Mouse (Mus musculus) liver, embryonic 16.5 days (tissue): ENCODE data around the gene Bcorl1. TPM values are rescaled to one million over a fixed set of nuclear protein-coding genes. Genes with fewer than 3 reads are reported as not detected.

Source experiments
- ATAC-seq: fragments of 200-750 bp; cut with Nextera tagmentation; 2 replicates; pipeline ENCODE4 v1.8.0; 2017; ENCODE audit warnings: low read depth, mild to moderate bottlenecking, moderate number of reproducible peaks, moderate library complexity
- H3K27ac ChIP-seq: fragments of 300-500 bp; sonication (generic); 2 replicates; pipeline ENCODE4 v1.5.1; 2014; ENCODE audit warnings: mild to moderate bottlenecking, low read length
- H3K27me3 ChIP-seq: fragments of 300-500 bp; sonication (generic); 2 replicates; pipeline ENCODE4 v1.6.1; 2014; ENCODE audit warnings: low read depth, low read length, mixed read lengths; ENCODE audit not compliant: control insufficient read depth, insufficient read depth
- H3K36me3 ChIP-seq: fragments of 300-500 bp; sonication (generic); 2 replicates; pipeline ENCODE4 v1.6.1; 2014; ENCODE audit warnings: mild to moderate bottlenecking; ENCODE audit not compliant: control insufficient read depth, insufficient read depth
- H3K4me1 ChIP-seq: fragments of 300-500 bp; sonication (generic); 2 replicates; pipeline ENCODE4 v1.6.1; 2014; ENCODE audit warnings: low read depth, low read length, mixed read lengths; ENCODE audit not compliant: control insufficient read depth
- H3K4me2 ChIP-seq: fragments of 300-500 bp; sonication (generic); 2 replicates; pipeline ENCODE4 v1.6.1; 2014; ENCODE audit warnings: low read depth, low read length, mixed read lengths
- H3K4me3 ChIP-seq: fragments of 300-500 bp; sonication (generic); 2 replicates; pipeline ENCODE4 v1.5.1; 2014; ENCODE audit warnings: low read depth, mild to moderate bottlenecking, low read length
- H3K9ac ChIP-seq: fragments of 300-500 bp; sonication (generic); 2 replicates; pipeline ENCODE4 v1.6.1; 2014; ENCODE audit warnings: low read depth, low read length
- H3K9me3 ChIP-seq: fragments of 300-500 bp; sonication (generic); replicated peaks from 2 replicates; pipeline ENCODE4 v1.6.1; 2016; ENCODE audit warnings: low read length; ENCODE audit not compliant: control insufficient read depth
- WGBS: fragments of 180-500 bp; shearing (Covaris S2); extraction: QIAGEN DNeasy Blood & Tissue Kit; methylation state at CpG from one replicate; pipeline ENCODE4 v1.1.7; 2014; ENCODE audit not compliant: insufficient replicate concordance; 5-methylcytosine and 5-hydroxymethylcytosine counted together
- polyA plus RNA-seq: library from polyadenylated mRNA; unstranded; fragments of >200 nt; fragmentation: Nextera tagmentation; extraction: Ambion mirVana; gene quantifications from 2 replicates; pipeline ENCODE4 v1.2.1, GENCODE M21; 2015

Gene Bcorl1
- 2.7 and 3.2 TPM in 2 replicates for polyA plus RNA-seq

DNA sequence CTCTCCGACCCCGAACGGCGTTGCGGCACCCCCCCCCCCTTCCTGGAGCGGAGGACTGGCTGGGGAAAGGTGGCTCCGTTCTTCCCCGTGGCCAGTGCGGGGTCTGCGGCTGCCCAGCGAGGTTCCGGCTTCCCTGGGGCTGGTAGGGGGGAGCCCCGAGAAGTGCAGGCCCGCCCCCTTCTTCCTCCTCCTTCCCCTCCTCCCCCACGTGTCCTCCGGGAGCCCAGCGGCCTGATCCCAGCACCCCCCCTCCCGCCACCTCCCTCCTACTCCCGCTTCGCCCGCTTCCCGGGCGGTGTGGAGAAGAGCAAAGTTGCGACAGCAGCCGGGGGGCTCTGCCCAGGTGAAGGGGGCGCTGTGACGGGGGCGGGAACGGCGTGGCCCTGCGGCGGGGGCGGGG lies at the start of gene Bcorl1:
Bcorl1 (plus strand) TSS at position 218 of the 400 bp plus-strand sequence.
- peaks cover 17% of the 10 kb centered on the region for H3K27me3 ChIP-seq
- H3K9ac ChIP-seq = peak within 1 kb of the TSS; percentile 63
- 0 out of 2 replicates have a peak, but pooled peaks have one; percentile 5 for ATAC-seq
- H3K36me3 ChIP-seq = no peaks in the 10 kb centered on the region
- 10% methylated on average over 12 of the region's 33 CpGs for WGBS
- peak within 1 kb of the TSS; percentile 50 for H3K27ac ChIP-seq
- H3K4me2 ChIP-seq = peak within 1 kb of the TSS; percentile 88
- peaks cover 12% of the 10 kb centered on the region for H3K4me1 ChIP-seq
- H3K4me3 ChIP-seq = peak within 1 kb of the TSS; percentile 75
- H3K9me3 ChIP-seq = no peaks in the 10 kb centered on the region

- no peaks in the 10 kb centered on the region for H3K36me3 ChIP-seq
- ATAC-seq = no peak
- H3K4me3 ChIP-seq = no peak overlapping the region
- H3K27ac ChIP-seq = no peak overlapping the region
- H3K27me3 ChIP-seq = no peaks in the 10 kb centered on the region; the same call in 1 of the 2 replicates
- no peak overlapping the region for H3K9ac ChIP-seq
- WGBS = 49% methylated on average over 3 of the region's 3 CpGs
- no peaks in the 10 kb centered on the region for H3K9me3 ChIP-seq
- no peak overlapping the region for H3K4me2 ChIP-seq
- H3K4me1 ChIP-seq = peaks cover 21% of the 10 kb centered on the region
These were observed 49.7 kb upstream of the Bcorl1 start for GRCm38 (mm10) chrX:48291413-48291812.

DNA sequence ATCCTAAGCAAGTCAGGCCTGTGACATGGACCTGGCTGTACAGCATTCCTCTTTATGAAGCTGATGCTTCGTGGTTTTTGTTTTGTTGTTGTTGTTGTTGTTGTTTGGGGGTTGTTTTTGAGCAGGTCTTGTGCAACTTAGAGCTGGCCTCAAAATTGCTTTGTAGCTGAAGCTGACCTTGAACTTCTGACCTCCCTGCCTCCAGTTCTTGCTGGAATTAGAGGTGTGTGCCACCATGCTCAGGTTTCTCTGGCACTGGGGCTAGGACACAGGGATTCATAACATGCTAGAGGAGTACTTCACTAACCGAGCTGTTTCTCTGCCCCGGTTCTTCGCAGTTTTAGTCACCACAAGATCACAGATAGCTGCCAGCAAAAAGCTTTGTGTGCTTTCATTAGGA lies 35.8 kb upstream of the Bcorl1 start:
- Histone ChIP-seq H3K27me3 (no peaks in the 10 kb centered on the region), H3K4me3 (no peak overlapping the region), H3K36me3 (no peaks in the 10 kb centered on the region), H3K4me1 (peaks cover 4% of the 10 kb centered on the region; the same call in 1 of the 2 replicates), H3K9me3 (no peaks in the 10 kb centered on the region), H3K27ac (no peak overlapping the region), H3K9ac (no peak overlapping the region), H3K4me2 (no peak overlapping the region)
- 72% methylated on average over 4 of the region's 4 CpGs for WGBS
- ATAC-seq = no peak

DNA sequence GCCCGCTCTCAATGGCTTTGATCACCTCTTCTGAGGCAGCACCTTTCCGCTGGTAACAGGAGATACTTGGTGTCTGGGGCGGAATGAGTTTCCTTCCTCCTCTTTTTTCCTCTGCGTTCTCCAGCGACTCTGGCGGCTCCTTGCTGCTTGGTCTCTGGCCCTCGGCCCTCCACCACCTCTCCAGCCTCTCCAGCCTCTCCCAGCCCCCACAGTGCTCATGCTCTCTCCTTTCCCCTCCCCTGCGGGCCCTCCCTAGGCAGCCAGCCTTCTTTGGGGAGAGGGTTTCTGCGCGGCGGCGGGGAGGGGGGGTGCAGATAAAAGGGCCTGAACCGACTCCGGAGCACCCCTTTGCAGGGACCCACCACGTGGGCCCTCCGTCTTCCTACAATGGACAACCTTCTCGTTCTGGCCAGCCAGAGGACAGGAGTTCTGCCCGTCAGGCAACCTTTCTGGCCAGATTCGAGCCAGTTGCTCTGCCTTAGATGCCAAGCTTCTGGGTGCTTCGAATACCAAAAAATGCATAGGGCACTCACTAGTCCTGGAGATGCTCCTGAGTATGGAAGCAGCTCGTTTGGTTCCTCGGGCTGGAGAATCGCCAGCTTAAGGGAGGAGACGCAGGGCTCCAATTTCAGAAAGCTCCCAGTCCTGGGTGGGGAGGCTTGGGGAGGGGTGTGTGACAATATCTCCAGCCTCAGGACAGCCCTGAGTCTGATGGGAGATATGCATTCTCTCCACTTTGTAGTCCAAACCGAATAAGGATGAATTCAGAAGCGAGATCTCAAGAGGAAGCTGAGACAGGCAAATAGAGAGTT lies 30.2 kb upstream of the Bcorl1 start:
- peak overlapping the region; percentile 59 for H3K9ac ChIP-seq
- peaks cover 35% of the 10 kb centered on the region for H3K4me1 ChIP-seq
- H3K4me3 ChIP-seq = peak overlapping the region; percentile 47
- peak; percentile 52 for ATAC-seq
- H3K36me3 ChIP-seq = no peaks in the 10 kb centered on the region
- H3K4me2 ChIP-seq = peak overlapping the region; percentile 69
- H3K27me3 ChIP-seq = no peaks in the 10 kb centered on the region
- no peaks in the 10 kb centered on the region for H3K9me3 ChIP-seq
- 22% methylated on average over 26 of the region's 26 CpGs for WGBS
- H3K27ac ChIP-seq = peak overlapping the region; percentile 73

DNA sequence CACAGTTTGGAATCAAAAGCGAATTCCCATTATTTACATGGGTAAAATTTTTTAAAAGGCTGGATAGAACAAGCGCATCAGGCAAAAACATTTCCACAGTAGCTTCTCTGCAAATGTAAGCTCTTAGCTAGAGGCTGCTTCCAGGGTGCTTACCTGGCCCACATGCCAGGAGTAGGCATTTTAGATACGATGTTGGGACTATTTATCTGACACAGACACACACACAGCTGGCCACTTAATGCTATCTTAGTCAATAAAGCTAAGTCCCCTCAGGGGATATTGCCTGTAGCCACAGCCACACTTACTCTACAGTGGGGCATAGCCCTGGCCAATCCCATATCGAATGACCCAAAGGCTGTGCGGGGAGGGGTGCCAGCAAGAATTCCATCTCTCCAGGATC lies 29.4 kb upstream of the Bcorl1 start:
- H3K9me3 ChIP-seq = no peaks in the 10 kb centered on the region
- peak overlapping the region; percentile 47 for H3K4me3 ChIP-seq
- peak overlapping the region; percentile 73 for H3K27ac ChIP-seq
- peak; percentile 56 for ATAC-seq
- H3K36me3 ChIP-seq = no peaks in the 10 kb centered on the region
- H3K9ac ChIP-seq = no peak overlapping the region
- no peaks in the 10 kb centered on the region for H3K27me3 ChIP-seq
- peaks cover 35% of the 10 kb centered on the region for H3K4me1 ChIP-seq
- peak overlapping the region; percentile 69 for H3K4me2 ChIP-seq
- 65% methylated on average over 5 of the region's 5 CpGs for WGBS

GRCm38 (mm10) chrX:48314530-48315079 lies 26.6 kb upstream of the Bcorl1 start:
- Histone ChIP-seq H3K27ac (peak overlapping the region; percentile 81), H3K9ac (peak overlapping the region; percentile 70), H3K36me3 (no peaks in the 10 kb centered on the region), H3K27me3 (no peaks in the 10 kb centered on the region), H3K4me2 (peak overlapping the region; percentile 66), H3K4me1 (peaks cover 57% of the 10 kb centered on the region), H3K9me3 (no peaks in the 10 kb centered on the region), H3K4me3 (peak overlapping the region; percentile 67)
- peak; percentile 88 for ATAC-seq
- 10% methylated on average over 33 of the region's 33 CpGs for whole genome bisulfite sequencing

DNA sequence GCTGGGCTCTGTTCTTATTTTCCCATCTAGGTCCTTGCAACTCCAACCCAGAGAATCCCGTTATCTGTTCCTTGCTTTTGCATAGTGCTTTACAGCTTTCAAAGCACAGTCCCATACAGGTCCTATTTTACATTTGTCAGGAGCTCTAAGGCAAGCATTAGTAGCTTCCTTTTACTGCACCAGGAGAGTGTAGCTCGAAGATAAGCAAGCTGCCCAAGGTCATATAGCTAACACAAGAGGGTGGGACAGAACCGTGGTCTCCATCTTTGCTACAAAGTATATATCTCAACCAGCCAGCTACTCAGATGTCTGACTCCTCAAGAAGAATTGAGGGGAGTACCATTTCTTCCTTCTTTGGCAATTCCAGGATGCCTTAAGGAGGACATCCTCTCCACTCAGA lies 23.7 kb upstream of the Bcorl1 start:
- peak; percentile 26; the same call in 1 of the 2 replicates for ATAC-seq
- WGBS = 17% methylated on average over 3 of the region's 3 CpGs
- H3K36me3 ChIP-seq = no peaks in the 10 kb centered on the region
- no peak overlapping the region for H3K9ac ChIP-seq
- no peaks in the 10 kb centered on the region for H3K9me3 ChIP-seq
- peaks cover 36% of the 10 kb centered on the region for H3K4me1 ChIP-seq
- H3K4me3 ChIP-seq = no peak overlapping the region
- H3K27me3 ChIP-seq = no peaks in the 10 kb centered on the region
- H3K4me2 ChIP-seq = peak overlapping the region; percentile 37; the same call in 1 of the 2 replicates
- H3K27ac ChIP-seq = peak overlapping the region; percentile 44; the same call in 1 of the 2 replicates

- peak; percentile 56 for ATAC-seq
- Histone ChIP-seq H3K9ac (no peak overlapping the region), H3K36me3 (no peaks in the 10 kb centered on the region), H3K27me3 (no peaks in the 10 kb centered on the region), H3K4me2 (peak overlapping the region; percentile 37; the same call in 1 of the 2 replicates), H3K4me3 (0 out of 2 replicates have a peak overlapping the region, but pooled peaks have one; percentile 2), H3K9me3 (no peaks in the 10 kb centered on the region), H3K4me1 (peaks cover 29% of the 10 kb centered on the region), H3K27ac (no peak overlapping the region; the same call in 1 of the 2 replicates)
- WGBS = 11% methylated on average over 9 of the region's 9 CpGs
These were observed 23.0 kb upstream of the Bcorl1 start for GRCm38 (mm10) chrX:48318194-48318593.
